Mouse (Mus musculus) forebrain, embryonic 10.5 days (tissue): ENCODE results near the gene Vmn1r32. TPM values are rescaled to one million over a fixed set of nuclear protein-coding genes. Genes with fewer than 3 reads are reported as not detected.

Source experiments
- DNase-seq: peaks from one replicate; pipeline ENCODE4 v3.0.0-alpha.2; 2017; ENCODE audit warnings: low spot score; ENCODE audit errors: extremely low spot score
- H3K27ac ChIP-seq: fragments of 300-500 bp; sonication (generic); 2 replicates; pipeline ENCODE4 v1.5.1; 2016; ENCODE audit warnings: mild to moderate bottlenecking
- H3K27me3 ChIP-seq: fragments of 300-500 bp; sonication (generic); 2 replicates; pipeline ENCODE4 v1.6.1; 2016; ENCODE audit warnings: mild to moderate bottlenecking; ENCODE audit not compliant: poor library complexity, severe bottlenecking
- H3K36me3 ChIP-seq: fragments of 300-500 bp; sonication (generic); replicated peaks from 2 replicates; pipeline ENCODE4 v1.6.1; 2016; ENCODE audit warnings: mild to moderate bottlenecking, moderate library complexity
- H3K4me1 ChIP-seq: fragments of 300-500 bp; sonication (generic); 2 replicates; pipeline ENCODE4 v1.6.1; 2016
- H3K4me3 ChIP-seq: fragments of 300-500 bp; sonication (generic); 2 replicates; pipeline ENCODE4 v1.5.1; 2016; ENCODE audit warnings: mild to moderate bottlenecking, moderate library complexity
- H3K9me3 ChIP-seq: fragments of 300-500 bp; sonication (generic); 2 replicates; pipeline ENCODE4 v1.6.1; 2016; ENCODE audit warnings: mild to moderate bottlenecking, moderate library complexity
- WGBS: fragments of 180-500 bp; shearing (Covaris S2); methylation state at CpG from one replicate; pipeline ENCODE4 v1.1.7; 2016; 5-methylcytosine and 5-hydroxymethylcytosine counted together
- polyA plus RNA-seq: library from polyadenylated mRNA; unstranded; fragments of >200 nt; fragmentation: Nextera tagmentation; extraction: Ambion mirVana; gene quantifications from 2 replicates; pipeline ENCODE4 v1.2.1, GENCODE M21; 2016

Vmn1r32 gene
- 0.07 and 0.10 TPM in 2 replicates for polyA plus RNA-seq

GRCm38 (mm10) chr6:66559996-66560395 is at the start of gene Vmn1r32:
Gene Vmn1r32 (minus strand): TSS chr6:66560096.
- Histone ChIP-seq H3K4me1 (no peaks in the 10 kb centered on the region), H3K36me3 (no peaks in the 10 kb centered on the region), H3K4me3 (no peak within 1 kb of the TSS), H3K9me3 (no peaks in the 10 kb centered on the region), H3K27ac (no peak within 1 kb of the TSS), H3K27me3 (no peaks in the 10 kb centered on the region)
- DNase-seq: no peak
- WGBS: 88% methylated on average over 1 of the region's 1 CpGs

- no peak overlapping the region for H3K27ac ChIP-seq
- no peak overlapping the region for H3K4me3 ChIP-seq
- no peaks in the 10 kb centered on the region for H3K27me3 ChIP-seq
- no peak for DNase-seq
- H3K36me3 ChIP-seq: no peaks in the 10 kb centered on the region
- no peaks in the 10 kb centered on the region for H3K9me3 ChIP-seq
- H3K4me1 ChIP-seq: no peaks in the 10 kb centered on the region
Observed at GRCm38 (mm10) chr6:66595804-66596203, 35.9 kb upstream of the Vmn1r32 start.

DNA sequence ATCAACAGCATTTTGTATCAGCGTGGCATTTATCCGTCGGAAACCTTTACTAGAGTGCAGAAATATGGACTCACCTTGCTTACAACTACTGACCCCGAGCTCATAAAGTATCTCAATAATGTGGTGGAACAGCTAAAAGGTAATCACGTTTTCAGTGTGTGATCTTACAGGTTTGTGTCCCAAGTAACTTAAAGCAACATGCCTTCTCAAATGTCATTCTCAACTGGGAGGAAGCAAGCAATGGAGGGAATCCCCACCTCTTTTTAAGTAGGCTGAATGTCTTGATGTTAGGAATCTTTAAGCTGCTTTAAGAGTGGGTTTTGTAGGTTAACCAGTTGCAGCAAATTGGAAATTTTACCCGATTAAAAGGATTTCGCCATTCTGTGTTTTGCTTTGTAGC is 23.9 kb downstream of the Vmn1r32 start:
- Histone ChIP-seq H3K4me3 (peak overlapping the region; percentile 79), H3K4me1 (peaks cover 14% of the 10 kb centered on the region), H3K36me3 (peaks cover 38% of the 10 kb centered on the region), H3K27ac (peak overlapping the region; percentile 94), H3K27me3 (no peaks in the 10 kb centered on the region), H3K9me3 (no peaks in the 10 kb centered on the region)
- DNase-seq: no peak
- 21% methylated on average over 7 of the region's 7 CpGs for WGBS

- under 1% methylated on average over 57 of the region's 57 CpGs for WGBS
- H3K36me3 ChIP-seq: peaks cover 31% of the 10 kb centered on the region
- DNase-seq: peak; percentile 96
- H3K4me3 ChIP-seq: peak within 1 kb of the TSS; percentile 79
- peak within 1 kb of the TSS; percentile 94 for H3K27ac ChIP-seq
- peaks cover 14% of the 10 kb centered on the region for H3K4me1 ChIP-seq
- no peaks in the 10 kb centered on the region for H3K9me3 ChIP-seq
- no peaks in the 10 kb centered on the region for H3K27me3 ChIP-seq
Observed at GRCm38 (mm10) chr6:66535028-66535862, 24.7 kb downstream of the Vmn1r32 start, which contains the start of gene Mad2l1. Gene Mad2l1 (plus strand): TSS chr6:66535390.

GRCm38 (mm10) chr6:66534366-66534941 is 25.4 kb downstream of the Vmn1r32 start:
- no peaks in the 10 kb centered on the region for H3K9me3 ChIP-seq
- peak overlapping the region; percentile 79 for H3K4me3 ChIP-seq
- H3K27me3 ChIP-seq: no peaks in the 10 kb centered on the region
- H3K4me1 ChIP-seq: peaks cover 14% of the 10 kb centered on the region
- peak overlapping the region; percentile 94 for H3K27ac ChIP-seq
- peaks cover 23% of the 10 kb centered on the region for H3K36me3 ChIP-seq
- WGBS: 80% methylated on average over 5 of the region's 5 CpGs
- DNase-seq: no peak

GRCm38 (mm10) chr6:66533241-66533640 is 26.7 kb downstream of the Vmn1r32 start:
- no peaks in the 10 kb centered on the region for H3K9me3 ChIP-seq
- peaks cover 14% of the 10 kb centered on the region for H3K4me1 ChIP-seq
- no peak for DNase-seq
- H3K36me3 ChIP-seq: peaks cover 11% of the 10 kb centered on the region
- 45% methylated on average over 3 of the region's 3 CpGs for WGBS
- H3K4me3 ChIP-seq: no peak overlapping the region
- H3K27me3 ChIP-seq: no peaks in the 10 kb centered on the region
- no peak overlapping the region for H3K27ac ChIP-seq

DNA sequence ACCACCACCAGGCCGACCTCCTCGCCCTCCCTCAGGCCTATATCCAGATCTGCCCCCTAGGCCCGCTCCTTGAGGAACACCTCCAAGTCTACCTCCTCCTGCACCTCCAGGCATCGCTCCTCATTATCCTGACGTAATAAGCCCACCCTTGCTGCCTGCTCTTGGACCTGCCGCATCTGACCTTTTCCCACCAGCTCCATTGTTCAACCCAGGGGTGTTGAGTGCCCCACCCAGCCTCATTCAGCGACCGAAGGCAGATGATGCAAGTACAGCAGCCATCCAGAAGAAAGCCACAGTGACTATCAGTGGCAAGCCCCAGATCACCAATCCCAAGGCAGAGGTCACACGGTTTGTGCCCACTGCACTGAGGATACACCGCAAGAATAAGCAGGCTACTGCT is 31.5 kb downstream of the Vmn1r32 start:
- no peaks in the 10 kb centered on the region for H3K4me1 ChIP-seq
- WGBS: 92% methylated on average over 10 of the region's 10 CpGs
- no peaks in the 10 kb centered on the region for H3K27me3 ChIP-seq
- H3K9me3 ChIP-seq: no peaks in the 10 kb centered on the region
- DNase-seq: no peak
- no peak overlapping the region for H3K27ac ChIP-seq
- no peaks in the 10 kb centered on the region for H3K36me3 ChIP-seq
- H3K4me3 ChIP-seq: no peak overlapping the region

GRCm38 (mm10) chr6:66516368-66516767 is 43.5 kb downstream of the Vmn1r32 start:
- H3K9me3 ChIP-seq: no peaks in the 10 kb centered on the region
- H3K4me3 ChIP-seq: no peak overlapping the region
- no peaks in the 10 kb centered on the region for H3K4me1 ChIP-seq
- H3K27me3 ChIP-seq: no peaks in the 10 kb centered on the region
- no peak for DNase-seq
- H3K27ac ChIP-seq: no peak overlapping the region
- no peaks in the 10 kb centered on the region for H3K36me3 ChIP-seq
- 90% methylated on average over 5 of the region's 5 CpGs for WGBS

Other genes with a start within 250 kb of the Vmn1r32 start
- gene Mad2l1, start 24.7 kb downstream of the Vmn1r32 start, polyA plus RNA-seq: 168 and 170 TPM in 2 replicates
- gene Vmn1r33, start 58.2 kb upstream of the Vmn1r32 start, polyA plus RNA-seq: not detected in 2 replicates
- gene Vmn1r34, start 83.8 kb upstream of the Vmn1r32 start, polyA plus RNA-seq: not detected in 2 replicates
- gene Vmn1r35, start 125.8 kb upstream of the Vmn1r32 start, polyA plus RNA-seq: not detected in 2 replicates
- not detected in 2 replicates for gene Vmn1r36, start 159.1 kb upstream of the Vmn1r32 start, polyA plus RNA-seq
- gene Vmn1r37, start 169.3 kb upstream of the Vmn1r32 start, polyA plus RNA-seq: not detected in 2 replicates
- gene Vmn1r38, start 222.5 kb upstream of the Vmn1r32 start, polyA plus RNA-seq: not detected in 2 replicates